Mouse (Mus musculus) 416B (cell line): ENCODE results near the gene Olfr1248.
"Not testable (repeated sequence)": the region's sequence is repeated elsewhere in the genome, so short reads cannot be mapped to it uniquely, and the experiment has no call there.

Experiments used
- DNase-seq: peaks from one replicate; pipeline ENCODE4 v3.0.0; 2011; ENCODE audit warnings: low read depth

Olfr1248 gene

GRCm38 (mm10) chr2:89618145-89618544 lies at the start of gene Olfr1248:
Gene Olfr1248 (minus strand): TSS chr2:89618245.
- DNase-seq: not testable (repeated sequence)

- DNase-seq: no peak
Observed at GRCm38 (mm10) chr2:89661367-89661766, 43.3 kb upstream of the Olfr1248 start, which contains the start of gene Olfr1250. Gene Olfr1250 (minus strand): TSS chr2:89661467.

- DNase-seq: no peak
Observed at GRCm38 (mm10) chr2:89634883-89635282, 16.8 kb upstream of the Olfr1248 start, which contains the start of gene Olfr1249. Gene Olfr1249 (minus strand): TSS chr2:89634983.

GRCm38 (mm10) chr2:89614030-89614429 lies 4.0 kb downstream of the Olfr1248 start, which contains the start of gene Olfr1247:
Gene Olfr1247 (minus strand): TSS chr2:89614130.
- DNase-seq: no peak

- no peak for DNase-seq
Observed at GRCm38 (mm10) chr2:89593057-89593456, 25.0 kb downstream of the Olfr1248 start, which contains the start of gene Olfr1246. Gene Olfr1246 (minus strand): TSS chr2:89593157.

- no peak for DNase-seq
Observed at GRCm38 (mm10) chr2:89578347-89578746, 39.7 kb downstream of the Olfr1248 start, which contains the start of gene Olfr1245. Gene Olfr1245 (minus strand): TSS chr2:89578447.
